Mouse (Mus musculus): ENCODE data around the gene Frmd6.

DNA sequence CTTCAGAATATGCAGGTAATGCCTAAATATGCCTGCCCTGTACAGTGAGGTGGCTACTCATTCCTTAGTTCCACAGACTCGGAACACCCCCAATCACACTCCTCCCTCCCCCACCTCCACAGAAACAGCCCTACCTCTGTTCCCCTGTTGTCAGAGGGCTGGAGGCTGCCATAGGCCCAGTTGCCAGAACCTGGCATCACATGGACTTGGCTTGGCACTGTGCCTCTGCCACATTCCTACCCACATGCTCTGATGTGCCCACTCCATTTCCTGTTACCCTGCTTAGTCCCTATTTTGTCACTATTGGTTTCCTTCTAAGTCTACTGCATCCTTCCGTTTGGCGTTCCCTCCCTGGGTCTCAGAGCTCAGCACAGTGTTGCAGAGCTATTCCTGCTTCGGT, 56.5 kb downstream of the Frmd6 start:
- TF ChIP-seq CTCF (IDR thresholded peaks at IDR 0.05; ENCODE audit: low read depth) (no peak), EP300 (IDR thresholded peaks at IDR 0.05; ENCODE audit: low read depth) (no peak)
